Mouse (Mus musculus) ZHBTc4 (cell line): ENCODE results near the gene Ephb1.

Experiments used
- DNase-seq: peaks from one replicate; pipeline ENCODE4 v3.0.0-alpha.2; 2011; ENCODE audit warnings: low read depth, low spot score

Gene Ephb1

DNA sequence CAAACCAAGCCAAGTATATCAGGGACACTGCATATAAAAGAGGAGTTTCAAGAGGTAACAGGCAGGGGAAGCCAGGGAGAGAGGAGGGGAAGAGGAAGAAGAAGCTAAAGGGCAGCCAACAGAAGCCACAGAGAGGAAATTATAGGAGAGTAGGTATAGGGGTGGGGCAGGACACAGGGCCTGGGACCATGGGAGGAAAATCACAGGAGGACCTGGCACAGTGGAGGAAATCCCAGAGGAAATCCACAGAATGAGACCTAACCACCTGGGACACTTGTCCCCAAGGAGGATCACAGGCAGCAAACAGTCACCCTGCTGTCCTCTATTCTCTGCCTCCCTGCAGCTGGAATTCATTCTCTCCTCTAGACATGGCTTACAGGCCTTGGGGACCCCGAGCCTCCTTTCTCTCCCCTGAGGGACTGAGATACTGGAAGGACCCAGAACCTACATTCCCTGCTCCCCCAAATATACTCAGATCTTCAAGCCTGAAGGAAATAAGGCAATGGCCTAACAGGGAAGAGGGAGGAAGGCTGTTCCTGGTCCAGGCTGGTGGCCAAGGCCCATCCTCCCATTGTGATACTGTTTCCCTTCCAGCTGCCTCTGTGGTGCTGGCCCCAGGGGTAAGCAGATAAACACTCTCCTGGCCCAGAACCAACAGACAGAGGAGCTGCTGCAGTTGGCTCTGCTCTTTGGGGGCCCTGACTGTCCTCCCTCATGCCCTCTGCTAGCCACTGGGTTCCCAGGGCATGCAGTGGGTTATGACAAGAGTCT lies 47.7 kb downstream of the Ephb1 start:
- DNase-seq, result no peak

DNA sequence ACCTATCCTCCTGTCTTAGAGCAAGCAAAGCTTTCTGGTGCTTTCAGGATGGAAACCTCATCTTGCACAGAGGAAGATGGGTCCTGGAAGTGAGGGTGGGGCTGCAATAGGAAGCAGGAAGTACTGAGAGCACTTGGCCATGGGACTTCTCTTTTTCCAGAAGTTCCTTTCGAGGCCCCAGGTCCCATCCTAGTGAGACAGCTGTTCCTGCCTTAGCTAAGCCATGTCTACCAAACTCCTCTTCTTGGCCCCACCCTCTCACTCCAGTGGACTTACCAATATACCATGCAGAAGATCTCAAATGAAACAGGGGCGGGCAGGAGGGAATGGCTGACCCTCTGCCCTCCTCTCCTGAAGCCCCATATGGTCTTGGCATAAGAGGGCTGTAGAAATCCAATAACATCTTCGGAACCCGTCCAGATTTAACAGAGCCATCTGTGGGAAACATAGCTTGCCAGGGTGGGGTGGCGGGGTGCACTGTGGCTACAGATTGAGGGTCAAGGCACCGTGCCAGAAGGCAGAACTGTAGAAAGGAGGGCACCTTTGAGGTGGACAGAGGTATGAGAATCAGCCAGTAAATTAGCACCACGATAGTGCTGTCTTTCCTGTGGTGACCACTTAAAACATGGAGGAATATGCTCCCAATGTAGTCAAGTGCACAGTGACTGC lies 48.9 kb downstream of the Ephb1 start:
- no peak for DNase-seq

DNA sequence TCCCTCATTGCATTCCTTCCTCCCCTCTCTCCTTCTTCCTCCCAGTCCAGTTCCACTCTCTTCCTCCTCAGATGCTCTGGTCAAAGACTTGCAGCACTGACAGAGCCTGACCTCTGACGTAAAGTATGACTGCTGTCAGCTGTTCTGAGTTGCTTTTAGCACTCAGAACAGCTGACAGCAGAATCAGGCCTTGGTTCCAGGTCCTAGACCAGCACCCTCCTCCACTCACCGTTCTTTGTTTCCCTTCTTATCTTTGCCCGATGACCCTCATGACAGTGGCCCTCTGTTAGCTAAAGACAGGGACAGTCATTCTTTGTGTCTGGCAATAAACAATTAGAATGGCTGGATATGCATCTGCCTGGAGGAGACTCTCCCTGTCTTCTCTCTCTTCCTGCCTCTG lies 49.7 kb downstream of the Ephb1 start:
- DNase-seq, result no peak

- no peak for DNase-seq
Observed at GRCm38 (mm10) chr9:102303882-102304281, 50.6 kb downstream of the Ephb1 start.

GRCm38 (mm10) chr9:102300985-102301384 lies 53.5 kb downstream of the Ephb1 start:
- no peak for DNase-seq

DNA sequence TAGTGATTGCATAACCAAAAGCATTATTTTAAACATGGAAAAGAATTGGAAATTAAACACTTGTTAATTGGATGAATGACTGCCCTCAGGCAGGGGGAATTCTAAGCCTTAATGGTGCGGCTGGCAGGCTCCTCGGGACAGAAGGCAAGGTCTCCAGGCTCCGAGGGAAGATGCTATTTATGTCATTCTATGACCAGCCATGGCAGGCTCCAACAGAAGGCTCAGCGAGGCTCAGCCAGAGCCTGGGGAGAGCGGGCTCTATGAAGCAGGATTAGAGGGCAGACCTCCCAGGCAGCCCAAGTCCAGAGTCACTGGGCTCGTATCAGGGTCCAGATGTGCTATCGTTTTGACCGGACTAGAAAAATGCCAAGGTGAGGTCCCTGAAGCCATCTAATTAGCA lies 55.8 kb downstream of the Ephb1 start:
- no peak for DNase-seq

GRCm38 (mm10) chr9:102297986-102298385 lies 56.5 kb downstream of the Ephb1 start:
- no peak for DNase-seq

DNA sequence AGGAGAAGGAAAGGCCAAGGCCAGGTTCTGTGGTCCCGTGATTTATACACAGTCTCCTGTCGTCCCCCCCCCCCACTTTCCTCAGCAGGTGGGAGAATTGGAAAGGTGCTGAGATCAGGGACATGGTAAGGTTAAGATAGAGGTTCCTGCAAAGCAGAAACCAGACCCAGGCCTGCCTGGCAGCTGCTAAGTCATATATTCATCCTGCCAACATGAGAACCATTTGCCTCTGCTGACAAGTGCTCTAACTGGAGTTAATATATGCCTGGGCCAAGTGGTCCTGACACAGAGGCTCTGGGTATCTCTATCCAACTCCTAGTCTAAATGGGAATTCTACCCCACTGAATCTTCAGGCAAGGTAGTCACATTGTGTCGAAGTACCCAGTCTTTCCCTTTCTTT lies 57.3 kb downstream of the Ephb1 start:
- no peak for DNase-seq

- DNase-seq, result no peak
Observed at GRCm38 (mm10) chr9:102293605-102294004, 60.9 kb downstream of the Ephb1 start.

- DNase-seq, result no peak
Observed at GRCm38 (mm10) chr9:102291230-102291629, 63.3 kb downstream of the Ephb1 start.

GRCm38 (mm10) chr9:102288356-102288755 lies 66.1 kb downstream of the Ephb1 start:
- DNase-seq, result no peak

DNA sequence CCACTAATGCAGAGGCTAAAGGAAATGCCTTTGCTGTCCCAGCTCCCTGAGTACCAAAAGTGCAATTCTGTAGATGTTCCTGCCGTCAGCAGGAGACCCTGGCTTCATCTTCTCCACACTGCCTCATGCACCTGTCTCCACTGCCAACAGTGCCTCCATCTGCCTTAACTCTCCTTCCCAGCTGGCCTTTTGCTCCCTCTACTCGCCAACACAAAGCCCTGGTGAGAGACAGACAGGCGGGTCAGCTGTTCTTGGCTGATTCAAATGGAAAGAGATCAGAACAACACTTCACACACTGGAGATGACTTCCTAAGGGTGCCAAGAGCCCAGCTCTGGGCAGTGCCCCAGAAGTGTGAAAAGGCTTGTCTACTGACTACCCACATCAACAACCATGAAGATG lies 78.6 kb downstream of the Ephb1 start:
- DNase-seq, result no peak

DNA sequence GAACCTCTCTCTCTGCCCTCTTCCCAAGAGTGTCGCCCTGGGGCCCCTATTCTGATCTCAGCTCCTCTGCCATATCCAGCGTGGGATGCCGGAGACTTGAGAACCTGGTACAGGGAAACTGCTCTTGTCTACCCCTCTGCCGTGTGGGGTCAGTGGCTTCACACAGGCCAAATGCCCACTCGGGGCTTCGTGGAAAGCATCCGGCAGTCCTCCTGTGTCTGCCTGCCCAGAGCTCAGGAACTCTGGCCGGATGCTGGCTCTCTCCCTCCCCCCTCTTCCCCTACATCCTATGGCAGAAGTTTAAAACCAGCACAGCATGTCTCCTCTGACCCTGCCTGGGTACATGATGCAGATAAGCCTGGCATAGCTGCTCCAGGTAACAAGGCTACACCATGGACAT lies 80.5 kb downstream of the Ephb1 start:
- DNase-seq, result no peak

GRCm38 (mm10) chr9:102273469-102273808 lies 81.1 kb downstream of the Ephb1 start:
- no peak for DNase-seq

- no peak for DNase-seq
Observed at GRCm38 (mm10) chr9:102272731-102273468, 81.6 kb downstream of the Ephb1 start.

DNA sequence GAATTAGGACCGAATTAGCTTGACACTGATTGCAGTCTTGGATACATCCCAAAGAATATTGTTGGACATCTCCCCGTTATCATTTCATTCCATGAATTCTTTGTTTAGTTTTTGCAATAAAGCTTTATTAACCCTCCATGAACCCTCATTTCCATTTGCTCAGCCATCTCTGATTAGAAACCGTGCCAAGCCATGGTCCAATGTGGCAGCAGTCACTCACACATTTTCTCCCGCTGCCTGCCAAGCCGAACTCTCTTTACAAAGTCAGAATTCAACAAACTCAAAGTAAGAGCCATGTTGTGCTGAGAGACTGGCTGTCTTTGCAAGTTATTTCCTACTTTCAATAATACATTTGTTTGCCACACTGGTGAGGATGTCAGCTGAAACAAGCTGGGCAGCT lies 84.0 kb downstream of the Ephb1 start:
- DNase-seq, result no peak

GRCm38 (mm10) chr9:102267311-102268027 lies 87.0 kb downstream of the Ephb1 start:
- DNase-seq, result peak; percentile 39

DNA sequence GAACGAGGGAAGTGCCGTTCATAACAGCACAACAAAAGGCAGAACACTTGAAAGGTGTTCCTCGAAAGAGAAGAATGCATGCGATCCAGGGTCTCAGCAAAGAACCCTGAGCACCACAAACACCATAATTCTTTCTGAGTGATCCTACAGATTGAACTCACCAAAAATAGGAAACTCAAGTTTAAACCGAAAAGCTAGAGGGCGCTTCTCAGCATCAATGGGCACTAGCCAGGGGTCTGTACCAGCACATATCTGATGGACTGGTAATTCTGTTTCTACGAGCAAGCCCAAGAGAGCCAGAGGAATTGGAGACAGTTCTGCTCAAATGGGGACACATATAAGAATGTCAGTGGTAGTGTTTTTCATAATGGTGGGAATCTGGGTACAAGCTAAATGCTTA lies 90.7 kb downstream of the Ephb1 start:
- no peak for DNase-seq

- peak; percentile 83 for DNase-seq
Observed at GRCm38 (mm10) chr9:102262100-102262501, 92.4 kb downstream of the Ephb1 start.

DNA sequence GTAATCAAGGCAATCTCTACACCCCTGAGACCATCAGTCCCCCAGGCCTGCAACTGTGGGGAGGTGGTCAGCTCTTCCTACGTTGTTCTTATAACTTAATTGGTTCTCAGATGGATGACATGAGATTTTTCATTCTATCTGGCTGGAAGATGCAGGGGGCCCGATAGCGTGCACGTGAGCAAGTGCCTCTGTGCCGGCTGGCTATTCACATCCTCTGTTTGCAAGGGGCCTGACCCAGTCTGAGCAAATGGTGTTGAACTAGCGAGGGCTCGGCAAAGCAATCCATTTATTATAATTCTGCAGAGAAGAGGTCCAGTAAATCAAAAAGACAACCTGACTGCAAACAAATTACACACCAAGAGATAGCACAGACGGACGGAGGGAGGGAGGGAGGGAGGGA lies 93.0 kb downstream of the Ephb1 start:
- DNase-seq, result no peak

GRCm38 (mm10) chr9:102256407-102256806 lies 98.1 kb downstream of the Ephb1 start:
- DNase-seq, result no peak

DNA sequence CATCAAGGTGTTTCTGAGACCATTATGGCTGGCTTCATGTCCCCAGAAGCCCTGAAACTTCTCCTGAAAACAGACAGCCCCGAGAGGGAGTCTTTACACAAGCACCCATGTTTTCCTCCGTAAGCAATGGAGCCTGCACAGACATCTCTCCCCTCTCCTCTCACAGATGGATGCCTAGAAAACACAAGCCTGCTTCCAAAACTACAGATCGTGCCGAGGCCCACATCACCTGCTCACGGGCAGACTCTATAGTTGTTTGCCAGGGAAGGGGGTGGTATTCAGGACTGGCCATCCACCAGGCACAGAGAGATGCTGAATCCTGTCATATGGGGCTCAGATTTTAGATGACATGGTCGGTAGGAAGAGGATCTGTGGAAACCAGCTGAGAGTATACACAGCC lies 98.7 kb downstream of the Ephb1 start:
- DNase-seq, result no peak
